Mouse (Mus musculus) T-helper 2 cell (primary cell): ENCODE results near the gene Uhrf1bp1.

Source experiments
- in situ Hi-C: fragments of 300-600 bp; cut with MboI, MseI; formaldehyde crosslinking; loops from one replicate; pipeline ENCODE4 v1.15.1; 2025; ENCODE audit warnings: high pct_unique_total_duplicates

Uhrf1bp1 gene

GRCm38 (mm10) chr17:27908888-27909621, 52.8 kb downstream of the Uhrf1bp1 start, which contains the start of gene Anks1:
Gene Anks1, plus strand, starts transcription at chr17:27909306.
- in situ Hi-C loops, result loop anchor here (5.0 kb wide), 1 partner anchor 67 kb away; no protein-coding TSS in a partner anchor

- in situ Hi-C loops, result loop anchor here (5.0 kb wide), 1 partner anchor 68 kb away; no protein-coding TSS in a partner anchor
These were observed 53.6 kb downstream of the Uhrf1bp1 start, which contains the start of gene Taf11 for GRCm38 (mm10) chr17:27909622-27910500. Gene Taf11, minus strand, starts transcription at chr17:27909844.

DNA sequence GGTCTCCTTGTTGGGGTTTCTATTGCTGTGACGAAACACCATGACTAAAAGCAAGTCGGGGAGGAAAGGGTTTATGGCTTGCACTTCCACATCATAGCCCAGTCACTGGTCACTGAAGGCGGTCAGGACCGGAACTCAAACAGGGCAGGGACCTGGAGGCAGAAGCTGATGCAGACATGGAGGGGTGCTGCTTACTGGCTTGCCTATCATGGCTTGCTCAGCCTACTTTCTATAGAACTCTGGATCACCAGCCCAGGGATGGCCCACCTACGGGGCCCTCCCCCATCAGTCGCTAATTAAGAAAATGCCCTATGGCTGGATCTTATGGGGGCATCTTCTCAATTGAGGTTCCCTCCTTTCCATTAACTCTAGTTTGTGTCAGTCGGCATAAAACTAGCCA, 55.1 kb downstream of the Uhrf1bp1 start:
- in situ Hi-C loops, result no loop called here

GRCm38 (mm10) chr17:27914742-27915141, 58.5 kb downstream of the Uhrf1bp1 start:
- in situ Hi-C loops, result no loop called here

DNA sequence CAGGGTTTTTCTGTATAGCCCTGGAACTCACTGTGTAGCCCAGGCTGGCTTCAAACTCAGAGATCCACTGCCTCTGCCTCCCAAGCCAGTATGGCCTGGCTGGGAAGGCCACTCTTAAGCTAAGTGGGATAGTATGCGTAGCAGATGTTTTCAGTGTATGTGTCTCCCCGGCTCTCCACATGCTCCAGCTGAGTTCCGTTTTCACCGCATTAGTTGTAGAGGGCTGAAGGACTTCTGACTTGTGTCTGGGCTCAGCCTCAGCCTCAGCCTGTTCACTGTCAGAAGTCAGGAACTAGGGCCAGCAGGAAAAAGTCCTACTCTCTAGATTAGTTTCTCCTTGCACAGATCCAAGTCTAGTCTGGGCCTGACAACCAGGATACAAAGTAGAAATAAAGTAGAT, 60.1 kb downstream of the Uhrf1bp1 start:
- in situ Hi-C loops, result no loop called here

GRCm38 (mm10) chr17:27920676-27921075, 64.4 kb downstream of the Uhrf1bp1 start:
- in situ Hi-C loops, result no loop called here

- in situ Hi-C loops, result no loop called here
These were observed 66.0 kb downstream of the Uhrf1bp1 start for GRCm38 (mm10) chr17:27922174-27922712.

- in situ Hi-C loops, result no loop called here
These were observed 68.8 kb downstream of the Uhrf1bp1 start for GRCm38 (mm10) chr17:27925054-27925453.

GRCm38 (mm10) chr17:27925504-27925903, 69.3 kb downstream of the Uhrf1bp1 start:
- in situ Hi-C loops, result no loop called here

DNA sequence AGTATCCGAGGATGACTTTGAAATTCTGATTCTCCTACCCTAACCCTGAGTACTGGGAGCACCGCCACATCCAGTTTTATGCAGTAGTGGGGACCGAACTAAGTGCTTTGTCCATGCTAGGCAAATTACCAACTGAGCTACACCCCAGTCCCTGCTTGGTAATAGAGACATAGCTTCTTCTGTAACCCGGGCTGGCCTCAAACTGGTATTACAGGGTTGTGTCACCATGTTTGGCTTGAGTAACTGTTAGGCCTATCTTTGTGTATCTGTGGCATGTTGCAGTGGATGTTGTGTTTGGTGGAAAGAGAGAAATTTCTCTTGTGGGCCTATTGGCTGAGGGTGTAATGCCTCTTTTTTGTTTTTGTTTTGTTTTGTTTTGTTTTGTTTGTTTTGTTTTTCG, 74.0 kb downstream of the Uhrf1bp1 start:
- in situ Hi-C loops, result no loop called here

DNA sequence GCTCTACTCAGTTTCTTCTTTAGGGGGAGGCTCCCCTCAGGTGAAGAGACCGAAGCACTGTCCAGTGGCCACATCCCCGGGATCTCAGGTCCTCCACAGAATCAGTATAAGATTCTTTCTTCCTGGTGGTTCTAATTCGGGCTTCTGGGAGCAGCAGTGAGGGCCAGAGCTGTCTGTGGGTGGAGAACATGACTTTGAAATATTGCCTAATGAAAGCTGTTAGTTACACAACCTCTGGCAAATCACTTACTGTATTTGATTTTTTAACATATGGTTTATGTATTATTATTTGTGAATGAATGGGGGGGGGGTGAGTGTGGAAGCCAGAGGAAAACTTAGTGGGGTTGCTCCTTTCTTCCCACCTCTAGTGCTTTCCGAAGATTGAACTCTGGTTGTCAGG, 75.6 kb downstream of the Uhrf1bp1 start:
- in situ Hi-C loops, result no loop called here

DNA sequence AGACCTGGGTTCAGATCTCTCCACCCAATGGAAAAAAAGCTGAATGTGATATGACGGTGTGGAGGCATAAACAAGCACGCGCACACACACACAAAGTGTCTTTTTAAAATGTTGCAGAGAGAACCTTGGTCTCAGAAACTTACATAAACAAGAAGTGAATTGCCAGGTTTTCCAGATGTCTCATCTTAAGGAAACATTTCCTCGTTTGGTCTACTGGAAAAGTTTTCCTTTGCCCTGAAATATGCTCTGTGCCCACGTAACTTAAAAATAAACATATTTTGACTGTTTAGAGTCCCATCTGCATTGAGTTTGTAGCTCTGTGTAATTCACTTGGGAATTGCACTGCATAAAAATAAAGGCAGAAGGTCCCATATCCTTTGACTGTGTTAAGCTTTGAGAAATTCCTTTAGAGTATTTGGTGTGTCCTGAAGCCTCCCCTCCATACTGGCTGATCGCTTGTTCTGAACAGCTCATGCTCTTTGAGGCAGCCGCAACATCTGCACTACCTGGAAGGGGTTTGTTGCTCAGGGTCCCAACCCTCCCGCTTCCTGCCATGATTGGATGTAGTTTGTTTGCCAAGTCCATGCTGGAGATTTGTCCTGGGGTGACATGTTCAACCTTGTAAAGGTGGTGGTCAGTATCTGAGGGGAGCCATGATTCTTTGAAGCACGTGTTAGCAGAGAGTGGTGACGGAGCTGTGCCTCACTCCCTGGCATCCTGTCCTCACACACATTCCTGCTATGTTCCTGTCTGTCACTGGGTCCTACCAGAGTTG, 78.1 kb downstream of the Uhrf1bp1 start:
- in situ Hi-C loops, result no loop called here

DNA sequence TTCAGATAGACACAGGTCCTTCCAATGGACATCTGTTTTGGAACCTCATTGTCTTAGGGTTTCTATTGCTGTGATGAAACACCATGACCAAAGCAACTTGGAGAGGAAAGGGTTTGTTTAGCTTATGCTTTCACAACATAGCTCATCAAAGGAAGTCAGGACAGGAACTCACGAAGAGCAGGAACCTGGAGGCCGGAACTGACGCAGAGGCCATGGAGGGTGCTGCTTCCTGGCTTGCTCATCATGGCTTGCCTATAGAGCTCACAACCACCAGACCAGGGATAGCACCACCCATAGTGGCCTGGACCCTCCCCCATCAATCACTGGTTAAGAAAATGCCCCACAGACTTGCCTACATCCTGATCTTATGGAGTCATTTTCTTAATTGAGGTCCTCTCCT, 78.8 kb downstream of the Uhrf1bp1 start:
- in situ Hi-C loops, result no loop called here

DNA sequence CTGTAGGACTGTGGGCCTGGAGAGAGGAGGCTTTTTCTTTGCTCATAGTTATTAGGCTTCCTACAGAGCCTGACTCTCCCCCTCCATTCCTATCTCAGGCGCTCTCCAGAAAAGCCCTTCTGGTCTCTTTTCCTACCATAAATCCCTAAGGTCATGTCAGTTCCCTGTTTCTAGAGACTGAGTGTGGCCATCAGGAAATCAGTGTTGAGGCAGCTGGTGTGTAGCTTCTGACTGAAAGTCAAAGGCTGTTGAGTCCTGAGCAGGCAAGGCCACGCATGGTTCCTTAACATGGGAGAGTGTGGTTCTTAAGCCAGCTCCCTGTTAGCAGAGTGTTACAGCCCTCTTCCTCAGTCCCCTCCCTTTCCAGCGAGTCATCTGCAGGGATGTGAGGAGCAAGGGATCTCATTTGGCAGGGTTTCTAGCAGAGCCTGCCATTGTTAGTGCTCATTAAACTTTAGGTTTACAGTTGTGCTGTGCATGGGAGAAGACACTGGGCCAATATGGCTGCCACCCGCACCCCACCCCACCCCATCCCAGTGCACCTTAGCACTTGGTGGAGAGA, 80.9 kb downstream of the Uhrf1bp1 start:
- in situ Hi-C loops, result no loop called here

DNA sequence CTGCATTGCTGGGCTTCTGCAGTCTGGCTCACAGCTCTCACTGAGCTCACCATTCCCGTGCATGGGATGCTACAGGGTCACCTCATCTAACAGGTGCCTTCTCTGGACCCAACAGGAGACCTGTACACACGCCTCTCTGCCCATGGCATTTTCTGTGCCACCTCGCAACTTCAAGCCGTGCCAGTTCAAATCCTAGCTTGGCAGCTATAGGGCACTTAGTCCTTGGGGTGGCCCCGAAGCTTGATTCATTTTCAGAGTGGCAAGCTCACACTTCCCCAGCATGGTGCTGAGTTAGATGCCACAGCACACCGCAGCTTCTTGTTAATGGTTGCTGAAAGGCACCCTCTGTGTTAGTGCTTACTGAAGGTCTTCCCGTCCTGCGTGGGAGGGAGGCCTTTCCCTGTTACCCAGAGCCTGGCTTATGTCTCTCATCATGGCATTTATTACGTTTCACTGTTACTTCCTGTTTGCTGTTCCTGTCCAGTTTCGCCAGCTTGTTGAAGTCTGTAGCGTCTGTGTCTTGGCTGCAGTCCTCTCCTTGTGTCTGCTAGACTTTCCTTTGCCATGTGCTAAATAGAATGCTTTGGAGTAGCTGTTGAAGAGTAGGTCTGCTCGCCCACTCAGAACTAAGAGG, 82.0 kb downstream of the Uhrf1bp1 start:
- in situ Hi-C loops, result no loop called here

- in situ Hi-C loops, result no loop called here
These were observed 82.8 kb downstream of the Uhrf1bp1 start for GRCm38 (mm10) chr17:27939028-27939427.

GRCm38 (mm10) chr17:27940352-27940751, 84.1 kb downstream of the Uhrf1bp1 start:
- in situ Hi-C loops, result no loop called here

DNA sequence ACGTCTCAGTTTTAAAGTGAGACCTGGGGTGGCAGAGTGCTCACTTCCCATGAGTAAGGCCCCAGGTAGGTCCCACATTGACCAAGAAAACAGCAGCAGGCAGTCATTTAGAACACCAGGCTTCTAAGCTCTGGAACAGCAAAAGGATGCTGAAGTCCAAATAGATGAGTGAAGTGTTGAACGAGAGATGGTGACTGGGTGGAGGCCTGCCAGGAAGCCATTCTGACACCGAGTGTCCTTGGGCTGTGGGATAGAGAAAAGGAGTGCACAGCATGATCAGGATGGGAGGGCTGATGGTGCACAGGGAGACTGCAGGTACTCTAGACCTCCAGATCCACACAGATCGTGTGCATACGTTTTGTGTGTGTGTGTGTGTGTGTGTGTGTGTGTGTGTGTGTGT, 84.9 kb downstream of the Uhrf1bp1 start:
- in situ Hi-C loops, result no loop called here

- in situ Hi-C loops, result no loop called here
These were observed 85.5 kb downstream of the Uhrf1bp1 start for GRCm38 (mm10) chr17:27941698-27942097.

GRCm38 (mm10) chr17:27942131-27942530, 85.9 kb downstream of the Uhrf1bp1 start:
- in situ Hi-C loops, result no loop called here
